Mouse (Mus musculus) embryonic facial prominence, embryonic 12.5 days (tissue): ENCODE results near the gene Smyd3. TPM values are rescaled to one million over a fixed set of nuclear protein-coding genes. Genes with fewer than 3 reads are reported as not detected.

ENCODE experiments used
- ATAC-seq: fragments of 200-750 bp; cut with Nextera tagmentation; 2 replicates; pipeline ENCODE4 v1.8.0; 2017; ENCODE audit not compliant: insufficient number of reproducible peaks, insufficient read depth, low FRiP score, low TSS enrichment
- H3K27ac ChIP-seq: fragments of 300-500 bp; sonication (generic); 2 replicates; pipeline ENCODE4 v1.5.1; 2016; ENCODE audit warnings: mild to moderate bottlenecking
- H3K27me3 ChIP-seq: fragments of 300-500 bp; sonication (generic); 2 replicates; pipeline ENCODE4 v1.6.1; 2016; ENCODE audit warnings: mild to moderate bottlenecking, moderate library complexity
- H3K36me3 ChIP-seq: fragments of 300-500 bp; sonication (generic); 2 replicates; pipeline ENCODE4 v1.6.1; 2016; ENCODE audit warnings: mild to moderate bottlenecking
- H3K4me1 ChIP-seq: fragments of 300-500 bp; sonication (generic); 2 replicates; pipeline ENCODE4 v1.6.1; 2016
- H3K4me2 ChIP-seq: fragments of 300-500 bp; sonication (generic); replicated peaks from 2 replicates; pipeline ENCODE4 v1.6.1; 2016; ENCODE audit warnings: mild to moderate bottlenecking, moderate library complexity
- H3K4me3 ChIP-seq: fragments of 300-500 bp; sonication (generic); 2 replicates; pipeline ENCODE4 v1.5.1; 2016; ENCODE audit warnings: mild to moderate bottlenecking
- H3K9ac ChIP-seq: fragments of 300-500 bp; sonication (generic); 2 replicates; pipeline ENCODE4 v1.6.1; 2016; ENCODE audit warnings: mild to moderate bottlenecking, moderate library complexity
- H3K9me3 ChIP-seq: fragments of 300-500 bp; sonication (generic); 2 replicates; pipeline ENCODE4 v1.6.1; 2016; ENCODE audit warnings: mild to moderate bottlenecking, moderate library complexity
- WGBS: fragments of 180-500 bp; shearing (Covaris S2); methylation state at CpG from one replicate; pipeline ENCODE4 v1.1.7; 2016; 5-methylcytosine and 5-hydroxymethylcytosine counted together
- polyA plus RNA-seq: library from polyadenylated mRNA; unstranded; fragments of >200 nt; fragmentation: Nextera tagmentation; extraction: Ambion mirVana; gene quantifications from 2 replicates; pipeline ENCODE4 v1.2.1, GENCODE M21; 2016

The Smyd3 gene
- polyA plus RNA-seq, 1 experiment from 2014 or later = 28.9 TPM

- no peaks in the 10 kb centered on the region for H3K9me3 ChIP-seq
- H3K4me3 ChIP-seq = no peak overlapping the region
- H3K27ac ChIP-seq = peak overlapping the region; percentile 90
- no peaks in the 10 kb centered on the region for H3K27me3 ChIP-seq
- H3K4me2 ChIP-seq = no peak overlapping the region
- no peaks in the 10 kb centered on the region for H3K36me3 ChIP-seq
- no peak for ATAC-seq
- peaks cover 64% of the 10 kb centered on the region for H3K4me1 ChIP-seq
- no peak overlapping the region for H3K9ac ChIP-seq
- WGBS = 12% methylated on average over 9 of the region's 9 CpGs
Observed at GRCm38 (mm10) chr1:179061759-179062168, 456.1 kb downstream of the Smyd3 start.

GRCm38 (mm10) chr1:179061053-179061452 is 456.8 kb downstream of the Smyd3 start:
- Histone ChIP-seq H3K4me1 (peaks cover 65% of the 10 kb centered on the region), H3K9ac (no peak overlapping the region), H3K4me2 (0 out of 2 replicates have a peak overlapping the region, but pooled peaks have one; percentile 4), H3K27ac (peak overlapping the region; percentile 90), H3K36me3 (no peaks in the 10 kb centered on the region), H3K9me3 (no peaks in the 10 kb centered on the region), H3K4me3 (no peak overlapping the region), H3K27me3 (no peaks in the 10 kb centered on the region)
- 61% methylated on average over 4 of the region's 4 CpGs for WGBS
- no peak for ATAC-seq

GRCm38 (mm10) chr1:179060113-179060955 is 457.5 kb downstream of the Smyd3 start:
- Histone ChIP-seq H3K27ac (peak overlapping the region; percentile 90), H3K9ac (no peak overlapping the region; the same call in 1 of the 2 replicates), H3K27me3 (no peaks in the 10 kb centered on the region), H3K4me3 (no peak overlapping the region), H3K36me3 (no peaks in the 10 kb centered on the region), H3K4me1 (peaks cover 69% of the 10 kb centered on the region), H3K9me3 (no peaks in the 10 kb centered on the region), H3K4me2 (0 out of 2 replicates have a peak overlapping the region, but pooled peaks have one; percentile 4)
- 28% methylated on average over 18 of the region's 18 CpGs for WGBS
- no peak for ATAC-seq

GRCm38 (mm10) chr1:179059286-179060112 is 458.3 kb downstream of the Smyd3 start:
- H3K9me3 ChIP-seq = no peaks in the 10 kb centered on the region
- H3K4me1 ChIP-seq = peaks cover 65% of the 10 kb centered on the region
- H3K27ac ChIP-seq = peak overlapping the region; percentile 90
- no peaks in the 10 kb centered on the region for H3K36me3 ChIP-seq
- no peaks in the 10 kb centered on the region for H3K27me3 ChIP-seq
- H3K9ac ChIP-seq = no peak overlapping the region
- ATAC-seq = no peak
- no peak overlapping the region for H3K4me3 ChIP-seq
- 44% methylated on average over 15 of the region's 15 CpGs for WGBS
- H3K4me2 ChIP-seq = 0 out of 2 replicates have a peak overlapping the region, but pooled peaks have one; percentile 4

- no peak for ATAC-seq
- Histone ChIP-seq H3K27me3 (no peaks in the 10 kb centered on the region), H3K4me1 (peaks cover 65% of the 10 kb centered on the region), H3K9me3 (no peaks in the 10 kb centered on the region), H3K4me2 (no peak overlapping the region), H3K27ac (peak overlapping the region; percentile 90), H3K36me3 (no peaks in the 10 kb centered on the region), H3K4me3 (no peak overlapping the region), H3K9ac (no peak overlapping the region)
- WGBS = 29% methylated on average over 4 of the region's 4 CpGs
Observed at GRCm38 (mm10) chr1:179058675-179059074, 459.2 kb downstream of the Smyd3 start.

- H3K4me1 ChIP-seq = peaks cover 43% of the 10 kb centered on the region
- no peak overlapping the region for H3K27ac ChIP-seq
- WGBS = 70% methylated on average over 3 of the region's 3 CpGs
Observed at GRCm38 (mm10) chr1:179055760-179056159, 462.1 kb downstream of the Smyd3 start.

GRCm38 (mm10) chr1:179054385-179055116 is 463.3 kb downstream of the Smyd3 start:
- ATAC-seq = no peak
- H3K4me3 ChIP-seq = no peak overlapping the region
- H3K27ac ChIP-seq = no peak overlapping the region
- no peaks in the 10 kb centered on the region for H3K9me3 ChIP-seq
- H3K9ac ChIP-seq = no peak overlapping the region
- H3K4me1 ChIP-seq = peaks cover 31% of the 10 kb centered on the region
- no peak overlapping the region for H3K4me2 ChIP-seq
- H3K27me3 ChIP-seq = no peaks in the 10 kb centered on the region
- 71% methylated on average over 7 of the region's 7 CpGs for WGBS
- no peaks in the 10 kb centered on the region for H3K36me3 ChIP-seq

More at GRCm38 (mm10) chr1:179055760-179056159, 462.1 kb downstream of the Smyd3 start:
- no peak overlapping the region for H3K4me3 ChIP-seq
- H3K9me3 ChIP-seq = no peaks in the 10 kb centered on the region
- H3K4me2 ChIP-seq = no peak overlapping the region
- no peak overlapping the region for H3K9ac ChIP-seq
- no peaks in the 10 kb centered on the region for H3K27me3 ChIP-seq
- no peak for ATAC-seq
- H3K36me3 ChIP-seq = no peaks in the 10 kb centered on the region

GRCm38 (mm10) chr1:179052545-179053180 is 465.2 kb downstream of the Smyd3 start:
- Histone ChIP-seq H3K4me2 (no peak overlapping the region), H3K36me3 (no peaks in the 10 kb centered on the region), H3K4me1 (peaks cover 13% of the 10 kb centered on the region), H3K9ac (no peak overlapping the region), H3K4me3 (no peak overlapping the region), H3K27ac (no peak overlapping the region), H3K9me3 (no peaks in the 10 kb centered on the region), H3K27me3 (no peaks in the 10 kb centered on the region)
- ATAC-seq = no peak
- WGBS = 91% methylated on average over 6 of the region's 6 CpGs

- H3K36me3 ChIP-seq = no peaks in the 10 kb centered on the region
- peaks cover 5% of the 10 kb centered on the region; the same call in 1 of the 2 replicates for H3K4me1 ChIP-seq
- no peaks in the 10 kb centered on the region for H3K9me3 ChIP-seq
- 91% methylated on average over 13 of the region's 13 CpGs for WGBS
- H3K27ac ChIP-seq = no peak overlapping the region
- no peak overlapping the region for H3K9ac ChIP-seq
- no peaks in the 10 kb centered on the region for H3K27me3 ChIP-seq
- ATAC-seq = no peak
- no peak overlapping the region for H3K4me2 ChIP-seq
- H3K4me3 ChIP-seq = no peak overlapping the region
Observed at GRCm38 (mm10) chr1:179047931-179048596, 469.8 kb downstream of the Smyd3 start.

GRCm38 (mm10) chr1:179045856-179046714 is 471.8 kb downstream of the Smyd3 start:
- Histone ChIP-seq H3K9ac (no peak overlapping the region), H3K4me2 (no peak overlapping the region), H3K4me1 (peaks cover 5% of the 10 kb centered on the region; the same call in 1 of the 2 replicates), H3K27me3 (no peaks in the 10 kb centered on the region), H3K36me3 (no peaks in the 10 kb centered on the region), H3K4me3 (no peak overlapping the region), H3K27ac (no peak overlapping the region), H3K9me3 (no peaks in the 10 kb centered on the region)
- 70% methylated on average over 17 of the region's 17 CpGs for WGBS
- ATAC-seq = no peak
